Mouse (Mus musculus) midbrain, embryonic 11.5 days (tissue): Measurements from ENCODE around the gene Olfr1245. TPM values are rescaled to one million over a fixed set of nuclear protein-coding genes. Genes with fewer than 3 reads are reported as not detected.

Source experiments
- polyA plus RNA-seq: library from polyadenylated mRNA; unstranded; fragments of >200 nt; fragmentation: Nextera tagmentation; extraction: Ambion mirVana; gene quantifications from 2 replicates; pipeline ENCODE4 v1.2.1, GENCODE M21; 2014

Olfr1245 gene
- polyA plus RNA-seq, 1 experiment from 2014 or later: not detected

Other genes with a start within 250 kb of the Olfr1245 start
- gene Olfr1232, start 248.8 kb downstream of the Olfr1245 start, polyA plus RNA-seq: not detected in 2 replicates
- gene Olfr1233, start 236.0 kb downstream of the Olfr1245 start, polyA plus RNA-seq: not detected in 2 replicates
- gene Olfr1234, start 213.6 kb downstream of the Olfr1245 start, polyA plus RNA-seq: not detected in 2 replicates
- gene Olfr1238, start 168.8 kb downstream of the Olfr1245 start, polyA plus RNA-seq: not detected in 2 replicates
- gene Olfr1239, start 158.0 kb downstream of the Olfr1245 start, polyA plus RNA-seq: not detected in 2 replicates
- not detected in 2 replicates for gene Olfr1240, start 135.4 kb downstream of the Olfr1245 start, polyA plus RNA-seq
- not detected in 2 replicates for gene Olfr1241, start 91.3 kb downstream of the Olfr1245 start, polyA plus RNA-seq
- gene Olfr1242, start 80.1 kb downstream of the Olfr1245 start, polyA plus RNA-seq: not detected in 2 replicates
- gene Olfr1243, start 47.0 kb downstream of the Olfr1245 start, polyA plus RNA-seq: not detected in 2 replicates
- not detected in 2 replicates for gene Olfr1246, start 14.7 kb upstream of the Olfr1245 start, polyA plus RNA-seq
- gene Olfr1247, start 35.7 kb upstream of the Olfr1245 start, polyA plus RNA-seq: not detected in 2 replicates
- not detected in 2 replicates for gene Olfr1248, start 39.8 kb upstream of the Olfr1245 start, polyA plus RNA-seq
- not detected in 2 replicates for gene Olfr1249, start 56.5 kb upstream of the Olfr1245 start, polyA plus RNA-seq
- gene Olfr1250, start 83.0 kb upstream of the Olfr1245 start, polyA plus RNA-seq: not detected in 2 replicates
- not detected in 2 replicates for gene Olfr1251, start 93.5 kb upstream of the Olfr1245 start, polyA plus RNA-seq
- gene Olfr1252, start 146.6 kb upstream of the Olfr1245 start, polyA plus RNA-seq: not detected in 2 replicates
- gene Olfr1253, start 178.6 kb upstream of the Olfr1245 start, polyA plus RNA-seq: not detected in 2 replicates
- gene Olfr1254, start 215.2 kb upstream of the Olfr1245 start, polyA plus RNA-seq: not detected in 2 replicates
- gene Olfr1255, start 233.6 kb upstream of the Olfr1245 start, polyA plus RNA-seq: not detected in 2 replicates